Mouse (Mus musculus) liver, adult 2 months (tissue): Measurements from ENCODE around the gene Zfp507. TPM values are rescaled to one million over a fixed set of nuclear protein-coding genes. Genes with fewer than 3 reads are reported as not detected.

Experiments
- DNase-seq: peaks from one replicate; pipeline ENCODE4 v3.0.0-alpha.2; 2011; ENCODE audit warnings: low read depth, low spot score; ENCODE audit errors: extremely low read depth
- H3K27ac ChIP-seq: fragments of 200-500 bp; replicated peaks from 2 replicates; pipeline ENCODE4 v1.5.1; 2012; ENCODE audit warnings: low read depth, mild to moderate bottlenecking, control low read depth, inconsistent platforms, low read length; ENCODE audit not compliant: insufficient read depth
- H3K27me3 ChIP-seq: fragments of 200-500 bp; 2 replicates; pipeline ENCODE4 v1.6.1; 2012; ENCODE audit warnings: mild to moderate bottlenecking, moderate library complexity, low read length, inconsistent platforms; ENCODE audit not compliant: control insufficient read depth, insufficient read depth
- H3K36me3 ChIP-seq: fragments of 200-500 bp; 2 replicates; pipeline ENCODE4 v1.6.1; 2012; ENCODE audit warnings: low read length, inconsistent platforms; ENCODE audit not compliant: control insufficient read depth, insufficient read depth
- H3K4me1 ChIP-seq: fragments of 200-500 bp; 2 replicates; pipeline ENCODE4 v1.6.1; 2011; ENCODE audit warnings: low read length; ENCODE audit not compliant: control insufficient read depth, insufficient read depth
- H3K4me3 ChIP-seq: fragments of 200-500 bp; 2 replicates; pipeline ENCODE4 v1.5.1; 2011; ENCODE audit warnings: low read depth, mild to moderate bottlenecking, control low read depth, low read length, moderate library complexity; ENCODE audit not compliant: insufficient read depth
- H3K79me2 ChIP-seq: fragments of 200-500 bp; 2 replicates; pipeline ENCODE4 v1.6.1; 2012; ENCODE audit warnings: inconsistent platforms, mild to moderate bottlenecking, low read length, moderate library complexity; ENCODE audit not compliant: control insufficient read depth, insufficient read depth
- H3K9ac ChIP-seq: fragments of 200-500 bp; 2 replicates; pipeline ENCODE4 v1.6.1; 2012; ENCODE audit warnings: low read depth, mild to moderate bottlenecking, control low read depth, inconsistent platforms, low read length
- CTCF ChIP-seq: fragments of 200-500 bp; IDR thresholded peaks from 2 replicates; pipeline ENCODE4 v1.5.1; 2011; ENCODE audit warnings: low read depth, low read length, control low read depth
- POLR2A ChIP-seq: fragments of 200-500 bp; IDR thresholded peaks from 2 replicates; pipeline ENCODE4 v1.6.1; 2011; ENCODE audit warnings: low read length, control low read depth; ENCODE audit not compliant: insufficient read depth; ENCODE audit errors: extremely low read depth
- WGBS: fragments of 180-500 bp; shearing (Covaris S2); methylation state at CpG from one replicate; pipeline ENCODE4 v1.1.7; 2018; 5-methylcytosine and 5-hydroxymethylcytosine counted together
- polyA plus RNA-seq: library from polyadenylated mRNA; depleted of rRNA; stranded (reverse); fragments of >200 nt; gene quantifications from 2 replicates; pipeline ENCODE4 v1.2.3, GENCODE M21; 2012
- total RNA-seq: library from RNA; depleted of rRNA; stranded (reverse); fragments of >200 nt; gene quantifications from 2 replicates; pipeline ENCODE4 v1.2.3, GENCODE M21; 2014

Zfp507 gene
- total and polyA plus RNA-seq, 2 experiments, result 4.9 to 12.2 TPM

DNA sequence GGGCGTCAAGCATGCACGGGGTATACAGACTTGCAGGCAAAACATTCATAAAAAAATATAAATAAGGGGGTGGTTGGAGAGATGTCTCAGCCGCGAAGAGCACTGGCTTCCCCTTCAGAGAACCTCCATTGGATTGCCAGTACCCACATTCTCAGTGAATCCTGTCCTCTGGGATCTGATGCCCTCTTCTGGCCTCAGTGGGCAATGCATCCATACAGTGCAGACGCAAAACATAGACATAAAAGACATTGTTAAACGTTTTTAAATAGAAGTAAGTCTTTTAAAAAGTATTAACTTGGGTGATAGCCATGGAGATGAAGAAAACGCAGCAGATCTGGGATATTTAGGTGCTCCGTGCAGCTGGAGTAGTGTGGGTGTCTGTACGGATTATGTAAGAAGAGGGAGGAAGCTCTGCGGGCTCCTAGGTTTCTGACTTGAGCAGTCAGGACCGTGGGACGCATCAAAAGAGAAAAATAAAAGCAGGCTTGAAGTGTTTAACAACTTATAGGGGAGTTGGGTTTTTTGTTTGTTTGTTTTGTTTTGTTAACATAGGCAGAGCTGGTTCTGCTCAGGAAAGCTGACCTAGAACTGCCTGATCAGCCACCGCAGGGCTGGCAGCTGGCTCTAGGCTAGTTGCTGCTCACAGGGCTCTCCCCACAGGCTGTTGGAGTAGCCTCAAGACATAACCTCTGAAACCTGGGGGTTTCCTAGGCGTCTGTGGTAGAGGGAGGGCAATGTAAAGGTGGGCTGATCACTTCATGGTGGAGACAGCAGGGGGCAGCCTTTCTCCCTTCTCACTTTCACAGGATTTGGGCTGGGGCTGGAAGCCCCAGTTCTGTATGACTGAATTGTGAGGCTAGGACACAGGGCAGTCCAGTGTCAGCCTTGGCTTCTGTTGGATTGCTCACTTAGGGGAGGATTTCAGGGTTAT lies 46.0 kb downstream of the Zfp507 start:
- WGBS, result 41% methylated on average over 14 of the region's 14 CpGs
- Histone ChIP-seq H3K4me1 (peaks cover 4% of the 10 kb centered on the region; the same call in 1 of the 2 replicates), H3K4me3 (no peak overlapping the region), H3K79me2 (no peaks in the 10 kb centered on the region), H3K36me3 (no peaks in the 10 kb centered on the region), H3K27ac (no peak overlapping the region), H3K9ac (no peak overlapping the region), H3K27me3 (no peaks in the 10 kb centered on the region)
- DNase-seq, result no peak
- TF ChIP-seq POLR2A (no peak), CTCF (peak; percentile 59)

DNA sequence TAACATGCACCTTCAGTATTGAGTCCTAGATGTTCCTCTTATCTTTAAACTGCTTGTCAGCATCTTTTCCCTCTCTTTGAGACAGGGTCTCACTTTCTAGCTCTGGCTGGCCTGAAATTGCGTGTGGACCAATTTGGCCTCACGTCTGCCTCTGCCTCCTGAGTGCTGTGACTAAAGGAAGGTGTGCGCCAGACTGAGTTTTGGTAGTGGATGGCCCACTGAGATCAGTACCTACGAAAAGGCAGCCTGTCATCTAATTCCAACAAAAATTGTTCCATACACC lies 48.0 kb downstream of the Zfp507 start:
- H3K27ac ChIP-seq, result no peak overlapping the region
- H3K9ac ChIP-seq, result peak overlapping the region; percentile 46; the same call in 1 of the 2 replicates
- no peaks in the 10 kb centered on the region for H3K27me3 ChIP-seq
- 0 out of 2 replicates have a peak overlapping the region, but pooled peaks have one; percentile 72 for H3K4me3 ChIP-seq
- 85% methylated on average over 4 of the region's 4 CpGs for WGBS
- H3K4me1 ChIP-seq, result peaks cover 4% of the 10 kb centered on the region; the same call in 1 of the 2 replicates
- no peak for DNase-seq
- H3K79me2 ChIP-seq, result no peaks in the 10 kb centered on the region
- TF ChIP-seq CTCF (no peak), POLR2A (no peak)
- no peaks in the 10 kb centered on the region for H3K36me3 ChIP-seq

DNA sequence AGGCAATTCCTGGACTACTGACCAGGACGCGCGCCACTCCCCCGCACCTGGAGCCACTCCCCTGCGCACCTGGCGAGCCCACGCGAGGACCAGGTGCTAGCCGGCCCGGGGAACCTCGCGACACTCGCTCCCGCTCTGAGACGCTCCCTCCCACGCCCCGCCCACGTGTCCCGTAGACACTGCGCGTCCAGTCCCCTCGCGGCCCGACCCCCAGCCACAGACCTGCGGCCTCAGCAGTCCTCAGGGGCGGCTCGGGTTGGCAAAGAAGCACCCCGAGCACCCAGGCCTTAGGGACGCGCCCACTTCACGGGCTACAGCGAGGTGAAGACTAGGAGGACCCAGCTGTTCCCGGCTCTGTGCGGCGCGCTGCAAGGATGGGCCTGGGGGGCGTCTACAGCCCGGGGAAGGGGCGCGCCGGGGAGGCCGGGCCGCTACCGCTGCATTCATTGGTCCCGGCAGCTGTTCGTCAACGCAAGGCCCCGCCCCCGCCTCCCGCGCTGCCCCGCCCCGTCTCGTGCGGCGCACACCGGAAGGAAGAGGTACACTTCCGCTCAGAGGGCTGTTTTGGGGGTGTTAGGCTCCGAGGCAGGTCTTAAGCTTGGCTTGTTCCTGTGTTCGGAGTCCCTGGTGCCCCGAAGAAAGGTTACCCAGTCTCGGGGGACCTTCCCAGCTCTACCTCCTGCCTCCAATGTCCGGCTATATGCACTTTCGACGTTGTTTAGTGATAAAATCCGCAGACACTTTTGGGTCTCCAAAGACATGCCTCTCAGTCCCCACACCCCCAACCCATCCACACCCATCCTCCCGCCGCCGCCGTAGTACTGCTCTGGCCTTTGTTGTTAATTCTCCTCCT lies 48.5 kb downstream of the Zfp507 start, which contains the start of gene Dpy19l3:
Gene Dpy19l3 (minus strand): TSS at position 422 of the 853 bp plus-strand sequence.
- Histone ChIP-seq H3K4me1 (peaks cover 4% of the 10 kb centered on the region; the same call in 1 of the 2 replicates), H3K27me3 (no peaks in the 10 kb centered on the region), H3K36me3 (no peaks in the 10 kb centered on the region), H3K4me3 (peak within 1 kb of the TSS; percentile 72), H3K79me2 (no peaks in the 10 kb centered on the region), H3K9ac (peak within 1 kb of the TSS; percentile 73), H3K27ac (no peak within 1 kb of the TSS)
- DNase-seq, result peak; percentile 39
- TF ChIP-seq CTCF (no peak), POLR2A (0 out of 2 replicates have a peak, but pooled peaks have one; percentile 13)
- whole genome bisulfite sequencing, result under 1% methylated on average over 70 of the region's 70 CpGs

DNA sequence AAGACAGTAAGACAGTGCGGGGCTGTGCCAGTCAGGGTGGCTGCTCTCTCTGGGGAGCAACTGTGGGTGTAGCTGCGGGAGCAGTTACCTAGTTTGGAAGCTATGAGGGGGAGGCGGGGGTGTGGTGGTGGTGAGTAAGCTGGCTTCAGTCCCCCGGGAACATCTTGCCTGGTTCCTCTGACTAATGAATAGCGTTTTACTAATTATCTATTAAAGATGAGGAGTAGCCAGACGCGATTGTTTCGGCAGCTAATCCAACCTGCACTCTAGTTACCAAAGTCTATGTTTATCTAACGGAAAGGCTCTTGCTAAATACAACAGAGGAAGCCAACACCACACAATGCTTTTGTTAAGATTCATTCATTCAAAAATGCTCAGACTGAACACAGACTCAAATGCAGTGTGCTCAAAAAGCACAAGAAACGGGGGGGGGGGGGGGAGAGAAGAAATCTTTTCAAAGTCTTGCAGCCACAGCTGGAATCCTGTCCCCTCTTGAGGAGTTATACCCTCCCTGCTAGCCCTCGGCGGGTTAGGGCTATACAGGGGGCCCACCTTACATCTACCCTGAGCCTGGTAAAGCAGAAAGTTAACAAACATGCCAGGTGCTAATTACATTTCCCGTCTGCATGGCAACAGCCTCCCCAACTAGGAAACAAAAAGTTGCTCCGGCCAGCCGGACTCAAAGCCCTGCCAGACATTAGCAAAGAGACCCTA lies 49.3 kb downstream of the Zfp507 start:
- H3K27ac ChIP-seq, result no peak overlapping the region
- H3K4me1 ChIP-seq, result peaks cover 4% of the 10 kb centered on the region; the same call in 1 of the 2 replicates
- H3K27me3 ChIP-seq, result no peaks in the 10 kb centered on the region
- no peaks in the 10 kb centered on the region for H3K79me2 ChIP-seq
- no peaks in the 10 kb centered on the region for H3K36me3 ChIP-seq
- WGBS, result 6% methylated on average over 15 of the region's 15 CpGs
- no peak for TF ChIP-seq POLR2A
- no peak for TF ChIP-seq CTCF
- H3K4me3 ChIP-seq, result peak overlapping the region; percentile 72
- peak overlapping the region; percentile 73 for H3K9ac ChIP-seq
- peak; percentile 85 for DNase-seq

- no peaks in the 10 kb centered on the region for H3K79me2 ChIP-seq
- no peak overlapping the region for H3K9ac ChIP-seq
- H3K4me3 ChIP-seq, result no peak overlapping the region
- peaks cover 4% of the 10 kb centered on the region; the same call in 1 of the 2 replicates for H3K4me1 ChIP-seq
- no peaks in the 10 kb centered on the region for H3K27me3 ChIP-seq
- H3K36me3 ChIP-seq, result no peaks in the 10 kb centered on the region
- no peak for DNase-seq
- no peak overlapping the region for H3K27ac ChIP-seq
- TF ChIP-seq POLR2A (no peak), CTCF (no peak)
- WGBS, result 67% methylated on average over 9 of the region's 9 CpGs
Observed at GRCm38 (mm10) chr7:35750873-35751272, 51.9 kb downstream of the Zfp507 start.
